In genomic region chr2:38530955-38531381, GRCm38 (mm10) we compare ENCODE assay signal across 8 mouse cellular contexts. TPM values are rescaled to one million over a fixed set of nuclear protein-coding genes. Genes with fewer than 3 reads are reported as not detected.
DNase-seq lines count a peak whose midpoint lies in the region; ATAC-seq and TF ChIP-seq lines count a peak whose summit lies in the region.

No protein-coding gene starts in this region.

- ATAC-seq in G1E (ENCODE audit: extremely low read depth, insufficient number of reproducible peaks, low FRiP score, poor library complexity, severe bottlenecking): peak; percentile 74
- ATAC-seq in liver, embryonic 14.5 days (ENCODE audit: insufficient read depth): peak; percentile 91

- no peaks in the 10 kb centered on the region for H3K9me3 ChIP-seq in G1E (replicated peaks)
- no peaks in the 10 kb centered on the region for H3K9me3 ChIP-seq in liver, embryonic 14.5 days (ENCODE audit: control insufficient read depth, low read length)

- no peaks in the 10 kb centered on the region for H3K27me3 ChIP-seq in G1E (ENCODE audit: insufficient read depth, low read length)
- H3K27me3 ChIP-seq in liver, embryonic 14.5 days (ENCODE audit: control insufficient read depth, insufficient read depth, low read length): no peaks in the 10 kb centered on the region

- peak; percentile 98 for DNase-seq in G1E (ENCODE audit: low spot score)
- peak; percentile 93 for DNase-seq in c-Kit-positive CD71-positive TER-119-positive erythroid progenitor cells, embryonic 14.5 days (ENCODE audit: low spot score)
- peak; percentile 64 for DNase-seq in heart, postnatal 4 days
- peak; percentile 91 to 93 (median 92) for DNase-seq in liver, embryonic 14.5 days (ENCODE audit: low read depth in 3 of 3, low spot score in 3 of 3)
- DNase-seq in thymus, postnatal 25 days: no peak
- DNase-seq in spleen, postnatal 36 days (ENCODE audit: low spot score in 2 of 2): no peak
- no peak for DNase-seq in thymus, postnatal 36 days
- no peak for DNase-seq in right cerebral cortex, postnatal 14 days

- H3K4me3 ChIP-seq in G1E (ENCODE audit: low read depth, low read length): peak overlapping the region; percentile 60; the same call in 1 of the 2 replicates
- H3K4me3 ChIP-seq in liver, embryonic 14.5 days (ENCODE audit: insufficient read depth in 1 of 2, low read depth in 2 of 2, low read length in 2 of 2): peak overlapping the region; percentile 19 to 49

- peak overlapping the region; percentile 80 for H3K27ac ChIP-seq in liver, embryonic 14.5 days

- peaks cover 96% of the 10 kb centered on the region for H3K4me1 ChIP-seq in G1E (ENCODE audit: insufficient read depth, low read depth, low read length)
- H3K4me1 ChIP-seq in liver, embryonic 14.5 days (replicated peaks; ENCODE audit: control insufficient read depth in 2 of 2, insufficient read depth in 2 of 2, low read length in 1 of 2): peaks cover 66 to 70% of the 10 kb centered on the region in 2 experiments

- WGBS in liver, embryonic 14.5 days (ENCODE audit: insufficient replicate concordance): 10% methylated on average over 6 of the region's 6 CpGs

- H3K4me2 ChIP-seq in liver, embryonic 14.5 days (ENCODE audit: low read depth): peak overlapping the region; percentile 88

- peak; percentile 96 for TF ChIP-seq EP300 in liver, embryonic 14.5 days (IDR thresholded peaks at IDR 0.05; ENCODE audit: low read depth)

- peak overlapping the region; percentile 77 for H3K9ac ChIP-seq in liver, embryonic 14.5 days (replicated peaks)

- H3K36me3 ChIP-seq in G1E (replicated peaks): peaks cover 77% of the 10 kb centered on the region
- no peaks in the 10 kb centered on the region for H3K36me3 ChIP-seq in liver, embryonic 14.5 days (replicated peaks; ENCODE audit: control insufficient read depth, insufficient read depth, low read depth)

- no peak for TF ChIP-seq CTCF in G1E (IDR thresholded peaks at IDR 0.05; ENCODE audit: low read depth, low read length)
- TF ChIP-seq CTCF in liver, embryonic 14.5 days (IDR thresholded peaks at IDR 0.05; ENCODE audit: low read depth): no peak; the same call in 1 of the 2 replicates

RNA-seq across cellular contexts. Expression of gene Nek6, which starts 19.5 kb away (rescaled TPM):
- total RNA-seq in G1E (2014; fragmentation: Nextera tagmentation) (180 and 210 TPM in 2 replicates), G1E (2017) (95.8 and 98.6 TPM in 2 replicates)
- 113 and 162 TPM in 2 replicates for polyA plus RNA-seq in G1E (2012)
- 10 to 100 TPM; 24.8 to 26.0 TPM for total RNA-seq in heart, postnatal 4 days (2021)
- 8.6 and 9.7 TPM in 2 replicates for polyA plus RNA-seq in liver, embryonic 14.5 days (2012; rRNA removed)
- 25.1 and 25.2 TPM in 2 replicates for polyA plus RNA-seq in liver, embryonic 14.5 days (2014; fragmentation: Nextera tagmentation; extraction: Ambion mirVana)

Comparison
In these comparisons a context has a peak if more than half of its experiments do, and no peak if none do; other contexts are left out.
1. DNase-seq: peak in G1E (single experiment), c-Kit-positive CD71-positive TER-119-positive erythroid progenitor cells, embryonic 14.5 days (single experiment), heart, postnatal 4 days (single experiment) and liver, embryonic 14.5 days (3 of 3); none in thymus, postnatal 25 days (single experiment), spleen, postnatal 36 days (0 of 2), thymus, postnatal 36 days (0 of 2) and right cerebral cortex, postnatal 14 days (single experiment).